Mouse (Mus musculus) mouse embryonic stem cell (cell line): ENCODE data around the gene Inafm1.

Experiments used
- in situ Hi-C, 2 experiments: fragments of 300-500 bp; cut with MboI; formaldehyde crosslinking; loops; 1 replicate in 1 of 2; 3 replicates in 1 of 2; pipeline ENCODE4 v1.14.3; 2019 to 2020; ENCODE audit warnings: low sequenced_read_pairs in 2 of 2, low pct_unique_long_range_greater_than_20kb in 1 of 2, mixed read lengths in 1 of 2; ENCODE audit not compliant: unreplicated experiment in 1 of 2

Gene Inafm1

DNA sequence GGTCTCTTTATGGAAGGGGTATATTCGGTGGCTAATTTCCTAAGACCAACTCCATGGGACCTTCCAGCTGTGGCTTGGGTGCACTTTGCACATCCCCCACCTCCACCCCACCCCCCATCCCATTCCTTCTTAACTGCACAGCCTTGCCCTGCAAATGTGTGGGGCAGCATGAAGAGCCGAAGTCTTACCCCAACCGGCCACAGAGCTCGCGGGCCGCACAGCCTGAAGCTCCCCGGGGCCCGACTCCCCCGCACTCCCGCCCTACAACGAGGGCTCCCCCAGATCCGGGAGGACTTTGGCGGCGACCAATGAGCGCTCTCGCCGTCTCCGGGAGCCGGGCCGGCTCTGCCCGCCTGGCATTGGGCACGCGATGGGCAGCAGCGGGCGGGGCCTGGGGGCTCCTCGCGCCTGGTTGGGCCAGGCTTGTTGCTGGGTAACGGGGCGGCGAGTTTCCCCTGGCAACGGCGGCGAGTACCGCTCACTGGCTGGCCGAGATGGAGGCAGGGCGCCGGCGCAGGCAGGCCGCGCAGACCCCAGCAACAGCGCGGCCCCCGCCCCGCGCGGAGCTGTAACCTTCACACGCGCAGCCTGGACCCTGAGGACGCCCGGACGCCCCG, 26.1 kb upstream of the Inafm1 start:
- in situ Hi-C loops = no loop called here

DNA sequence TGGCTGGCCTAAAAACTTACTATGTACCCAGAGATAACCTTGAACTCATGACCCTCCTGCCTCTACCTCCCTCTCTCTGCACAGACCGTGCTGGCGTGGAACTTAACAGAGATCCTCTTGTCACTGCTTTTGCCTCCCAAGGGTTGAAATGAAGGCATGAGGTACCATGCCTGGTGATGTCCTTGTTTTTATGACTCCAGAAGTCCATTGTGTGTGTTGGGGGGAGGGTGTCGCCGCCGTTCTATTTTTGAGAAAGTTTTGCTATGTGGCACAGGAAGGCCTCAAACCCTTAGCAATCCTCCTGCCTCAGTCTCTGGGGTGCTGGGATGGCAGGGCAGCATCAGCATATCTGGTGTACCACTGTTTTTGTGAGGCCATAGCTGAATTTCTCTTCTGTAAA, 25.5 kb upstream of the Inafm1 start:
- in situ Hi-C loops = no loop called here

DNA sequence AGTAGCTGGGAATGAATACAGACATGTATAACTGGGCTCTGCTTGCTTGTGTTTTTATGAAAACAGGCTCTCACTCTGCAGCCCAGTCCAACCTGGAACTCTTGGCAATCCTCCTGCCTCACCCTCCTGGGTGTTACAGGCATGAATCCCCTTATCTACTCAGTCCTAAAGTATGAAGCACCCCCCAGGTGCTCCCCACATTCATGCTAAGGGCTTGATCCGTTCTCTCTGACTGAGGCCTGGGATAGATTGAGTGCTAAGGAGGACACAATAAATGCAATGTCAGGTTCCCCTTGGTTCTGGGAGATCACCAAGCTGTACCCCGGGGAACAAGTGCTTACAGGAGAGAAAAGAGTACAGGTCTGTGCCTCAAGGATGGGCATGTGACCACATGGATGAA, 24.2 kb upstream of the Inafm1 start:
- in situ Hi-C loops = no loop called here

DNA sequence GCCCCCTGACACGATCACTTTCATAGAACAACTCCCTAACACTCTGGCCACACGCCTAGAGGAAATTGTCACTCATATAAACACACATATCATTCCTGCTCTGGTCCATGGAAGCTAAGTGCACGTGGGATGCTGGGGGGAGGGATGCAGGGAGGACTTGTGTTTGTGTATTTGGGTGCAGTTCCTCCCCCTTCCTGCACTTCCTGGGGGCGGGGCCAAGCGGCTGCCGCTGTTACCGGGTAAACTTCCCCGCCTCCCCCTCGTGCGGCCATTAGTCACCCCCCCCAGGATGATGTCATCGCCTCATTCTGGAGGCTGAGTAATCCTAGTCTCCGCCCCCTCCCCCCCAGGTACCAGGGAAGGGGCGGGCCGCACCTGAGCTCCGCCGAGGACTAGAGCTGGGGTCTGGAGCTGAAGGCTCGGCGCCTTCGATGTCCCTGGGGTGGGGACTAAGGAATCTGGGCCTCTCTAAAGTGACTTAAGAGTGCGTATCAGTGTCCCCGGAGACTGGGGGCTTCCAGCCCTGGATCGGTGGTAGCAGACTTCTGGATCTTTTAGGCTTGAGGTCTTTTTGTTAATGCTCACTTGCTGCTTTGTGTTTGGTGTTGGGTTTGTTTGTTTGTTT, 23.5 kb upstream of the Inafm1 start:
- in situ Hi-C loops = no loop called here

DNA sequence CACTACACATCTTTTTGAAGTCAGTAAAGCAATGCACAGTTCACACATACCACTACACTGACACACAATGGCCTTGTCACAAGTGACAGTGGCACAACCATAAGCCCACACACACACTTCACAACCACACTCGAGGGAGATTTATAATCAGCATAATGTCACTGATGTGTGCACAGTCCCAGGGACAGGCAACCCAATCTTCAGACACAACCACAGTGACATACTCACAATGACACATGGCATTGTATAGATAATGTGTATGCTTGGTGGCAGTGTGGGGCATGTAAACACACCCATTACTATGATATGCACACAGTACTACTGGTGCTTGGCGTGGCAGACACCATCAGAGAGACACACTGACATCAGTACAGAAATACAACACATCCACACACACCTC, 22.7 kb upstream of the Inafm1 start:
- in situ Hi-C loops = no loop called here

DNA sequence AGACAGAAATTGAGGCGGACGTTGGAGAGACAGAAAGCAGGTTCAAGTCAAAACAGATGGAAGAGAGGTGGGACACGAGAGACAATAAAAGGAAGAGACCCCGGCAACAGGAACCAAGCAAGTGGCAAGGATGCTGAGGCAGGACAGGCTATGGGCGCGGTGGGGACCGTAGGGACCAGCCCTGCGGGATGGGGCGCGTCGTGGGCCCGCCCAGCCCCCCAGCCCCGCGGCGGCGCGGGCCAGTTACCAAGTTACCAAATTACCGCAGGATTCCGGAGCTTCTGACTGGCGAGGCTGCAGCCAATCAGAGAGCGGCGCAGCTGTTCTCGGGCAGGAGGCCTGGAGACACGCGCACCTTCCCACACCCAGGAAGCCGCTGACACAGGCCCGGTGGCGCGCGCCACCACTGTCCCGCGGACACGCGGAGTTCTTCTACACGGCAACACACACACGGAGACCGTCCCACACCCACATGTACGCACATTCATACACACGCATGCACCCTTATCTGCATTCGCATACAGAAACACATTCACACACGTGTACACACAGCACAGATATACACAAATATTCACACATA, 22.0 kb upstream of the Inafm1 start:
- in situ Hi-C loops = no loop called here

DNA sequence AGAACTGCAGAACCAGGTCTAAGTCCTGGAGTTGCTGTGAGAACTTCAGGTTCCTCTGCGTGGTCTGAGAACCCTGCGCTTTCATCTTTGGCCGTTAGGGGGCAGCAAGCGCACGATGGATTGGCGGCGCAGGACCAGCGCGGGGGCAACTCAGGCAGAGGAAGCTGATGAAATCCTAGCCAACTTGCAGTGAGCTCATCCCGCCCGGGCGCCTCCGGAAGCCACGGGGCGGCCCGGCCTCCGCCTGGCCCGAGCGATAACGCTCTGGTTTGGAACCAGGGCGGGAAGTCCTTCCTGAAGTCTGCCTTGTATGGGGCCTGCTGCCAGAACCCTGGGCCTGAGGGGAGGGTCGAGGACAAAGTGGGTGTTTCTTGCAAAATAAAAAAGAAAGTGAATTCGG, 21.4 kb upstream of the Inafm1 start:
- in situ Hi-C loops = no loop called here

DNA sequence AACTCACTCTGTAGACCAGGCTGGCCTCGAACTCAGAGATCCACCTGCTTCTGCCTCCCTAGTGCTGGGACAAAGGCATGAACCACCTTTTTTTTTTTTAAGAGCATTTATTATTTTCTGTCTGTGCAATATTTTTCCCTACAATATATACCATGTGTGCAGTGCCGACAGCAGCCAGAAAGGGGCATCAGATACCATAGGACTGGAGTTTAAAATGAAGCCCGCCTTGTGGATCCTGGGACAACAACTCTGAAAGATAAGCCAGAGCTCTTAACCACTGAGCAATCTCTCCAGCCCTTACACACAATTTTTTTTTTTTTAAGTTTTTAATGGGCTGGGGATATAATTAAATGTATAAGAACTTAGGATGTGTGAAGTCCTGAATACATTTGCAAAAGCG, 20.9 kb upstream of the Inafm1 start:
- in situ Hi-C loops = no loop called here

DNA sequence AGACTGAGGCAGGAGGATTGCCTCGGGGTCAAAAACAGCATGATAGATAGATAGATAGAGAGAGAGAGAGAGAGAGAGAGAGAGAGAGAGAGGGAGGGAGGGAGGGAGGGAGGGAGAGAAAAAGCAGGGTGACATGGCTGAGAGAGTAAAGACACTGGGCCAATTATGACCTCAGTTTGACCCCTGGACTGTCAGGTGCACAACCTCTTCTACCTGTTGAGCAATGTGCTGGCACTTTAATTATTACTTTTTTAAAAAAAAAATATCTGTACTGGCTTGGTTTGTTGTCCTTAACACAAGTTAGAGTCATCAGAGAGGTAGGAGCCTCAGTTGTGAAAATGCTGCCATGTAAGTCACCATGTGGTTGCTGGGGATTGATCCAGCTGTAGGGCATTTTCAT, 14.4 kb upstream of the Inafm1 start:
- in situ Hi-C loops = no loop called here

DNA sequence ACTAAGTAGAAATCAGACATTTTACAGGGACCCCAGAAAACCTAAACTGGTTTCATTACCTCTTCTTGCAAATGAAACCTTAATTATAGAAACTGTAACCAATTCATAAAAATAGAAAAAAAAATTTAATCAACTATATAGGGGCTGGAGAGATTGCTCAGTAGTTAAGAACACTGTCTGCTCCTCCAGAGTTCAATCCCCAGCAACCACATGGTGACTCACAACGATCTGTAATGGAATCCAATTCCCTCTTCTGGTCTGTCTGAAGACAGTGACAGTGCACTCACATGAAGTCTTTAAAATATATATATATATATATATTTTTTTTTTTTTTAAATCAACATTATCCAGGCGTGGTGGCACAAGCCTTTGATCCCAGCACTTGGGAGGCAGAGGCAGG, 13.6 kb upstream of the Inafm1 start:
- in situ Hi-C loops = no loop called here

DNA sequence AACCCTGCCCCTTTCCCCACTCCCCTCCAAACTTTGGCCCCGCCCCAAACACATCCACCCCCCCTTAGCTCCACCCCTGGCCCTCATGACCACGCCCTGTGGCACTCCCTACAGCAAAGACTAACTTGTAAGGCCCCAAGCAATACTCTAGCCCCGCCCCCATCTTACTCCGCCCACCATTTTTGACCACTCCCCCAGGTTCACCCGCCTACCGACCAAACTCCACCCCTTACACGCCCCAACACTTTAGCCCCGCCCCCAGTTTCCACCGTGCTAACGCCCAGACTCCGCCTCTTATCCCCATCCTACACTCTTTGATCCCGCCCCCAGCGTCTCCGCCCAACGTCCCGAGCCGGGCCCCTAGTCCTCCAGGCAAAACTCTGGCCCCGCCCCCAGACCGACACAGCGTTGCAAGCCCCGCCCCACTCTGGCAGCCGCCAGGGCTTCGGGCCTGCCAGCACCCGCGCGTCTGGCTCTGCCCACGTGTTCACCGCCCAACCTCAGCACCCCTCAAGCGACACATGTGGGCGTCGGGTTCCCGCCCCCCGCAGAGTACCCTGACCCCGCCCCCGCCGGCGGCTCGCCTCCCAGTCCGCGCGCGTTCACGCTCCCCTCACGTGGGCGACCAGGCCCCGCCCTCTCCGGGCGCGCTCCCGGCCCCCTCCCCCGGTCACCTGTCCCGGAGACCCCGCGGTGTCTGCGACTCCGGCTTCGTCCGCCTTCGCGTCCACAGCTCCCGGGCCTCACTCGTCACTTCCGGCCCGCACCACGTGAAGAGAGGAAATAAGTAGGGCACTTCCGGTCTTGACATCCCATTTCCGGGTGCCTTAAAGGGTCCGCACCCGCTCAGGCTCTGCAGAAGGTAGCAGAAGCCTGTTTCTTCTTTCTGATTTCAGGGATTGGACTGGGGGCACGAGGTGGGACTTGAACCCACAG, 12.9 kb upstream of the Inafm1 start, which contains the start of gene Ccdc9:
Ccdc9 (minus strand) TSS at position 770 of the 936 bp plus-strand sequence.
- in situ Hi-C loops = no loop called here

DNA sequence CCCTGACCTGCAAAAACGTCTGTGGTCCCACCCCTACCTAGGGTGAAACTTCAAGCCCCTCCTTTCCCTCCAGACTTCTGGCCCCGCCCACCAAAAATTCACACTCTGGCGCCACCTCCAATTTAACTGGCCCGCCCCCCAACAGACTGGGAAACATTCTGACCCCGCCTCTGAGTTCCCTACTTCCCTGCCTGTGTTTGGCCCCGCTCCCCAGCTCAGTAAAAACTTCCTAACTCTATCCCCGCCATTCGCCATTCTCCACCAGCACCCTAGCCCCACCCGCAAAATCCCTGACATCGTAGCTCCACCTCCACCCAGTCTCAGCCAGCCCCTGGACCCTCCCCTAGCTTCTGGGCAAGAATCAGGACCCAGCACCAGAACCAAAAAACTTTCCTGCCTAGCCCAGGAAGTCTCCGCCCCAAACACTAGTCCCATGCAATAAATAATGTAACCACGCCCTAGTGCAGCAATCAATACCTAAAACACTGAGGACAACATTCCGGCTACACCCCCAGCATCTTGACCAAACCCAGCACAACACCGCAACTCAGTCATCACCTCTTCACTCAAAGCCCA, 12.1 kb upstream of the Inafm1 start:
- in situ Hi-C loops = no loop called here

DNA sequence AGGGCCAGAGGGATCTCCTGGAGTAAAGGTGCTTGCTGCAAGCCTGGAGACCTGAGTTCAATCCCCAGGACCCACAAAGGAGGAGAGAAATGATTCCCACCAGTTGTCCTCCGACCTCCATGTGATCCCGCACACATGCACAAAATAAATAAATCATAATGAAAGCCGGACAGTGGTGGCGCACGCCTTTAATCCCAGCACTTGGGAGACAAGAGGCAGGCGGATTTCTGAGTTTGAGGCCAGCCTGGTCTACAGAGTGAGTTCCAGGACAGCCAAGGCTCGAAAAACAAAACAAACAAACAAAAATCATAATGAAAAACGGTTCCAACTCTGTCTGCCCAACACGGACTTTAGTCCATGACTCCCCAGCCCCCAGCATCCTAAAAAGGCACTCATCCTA, 11.5 kb upstream of the Inafm1 start:
- in situ Hi-C loops = no loop called here

DNA sequence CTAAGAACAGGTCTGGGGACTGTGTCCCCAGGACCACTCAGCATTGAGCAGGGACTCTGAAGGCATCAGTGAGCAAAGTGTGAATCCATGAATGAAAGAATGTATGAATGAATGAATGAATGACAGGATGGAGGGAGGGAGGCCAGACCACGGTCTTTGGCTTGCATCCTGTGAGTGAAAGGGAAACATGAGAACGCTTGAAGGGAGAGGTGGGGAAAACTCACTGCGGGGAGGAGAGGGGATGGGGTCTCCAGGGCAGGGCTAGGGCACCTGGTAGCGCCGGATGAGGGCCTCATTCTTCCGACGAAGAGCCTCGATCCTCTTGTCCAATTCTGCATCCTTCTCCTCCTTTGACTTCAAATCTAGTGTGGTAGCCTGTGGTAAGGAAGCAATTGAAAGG, 10.6 kb upstream of the Inafm1 start:
- in situ Hi-C loops = no loop called here

DNA sequence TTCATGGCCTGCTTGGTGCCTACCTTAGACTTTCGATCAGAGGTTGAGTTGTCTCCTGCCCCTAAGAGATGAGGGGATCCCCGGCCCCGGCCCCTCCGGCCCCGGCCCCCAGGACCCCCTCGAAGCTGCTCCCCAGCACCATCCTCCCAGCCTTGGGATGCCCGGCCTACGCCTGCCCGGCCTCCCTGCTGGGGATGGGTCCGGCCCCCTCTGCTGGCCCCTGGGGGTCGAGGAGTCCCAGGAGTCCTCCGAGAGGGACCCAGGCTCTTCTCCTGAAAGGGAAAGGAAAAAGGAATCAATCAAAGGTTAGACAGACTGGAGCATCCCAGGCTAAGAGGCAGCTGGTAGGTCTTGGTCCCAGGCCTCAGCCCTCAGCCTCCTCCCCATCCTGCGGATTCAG, 8.9 kb upstream of the Inafm1 start:
- in situ Hi-C loops = no loop called here

DNA sequence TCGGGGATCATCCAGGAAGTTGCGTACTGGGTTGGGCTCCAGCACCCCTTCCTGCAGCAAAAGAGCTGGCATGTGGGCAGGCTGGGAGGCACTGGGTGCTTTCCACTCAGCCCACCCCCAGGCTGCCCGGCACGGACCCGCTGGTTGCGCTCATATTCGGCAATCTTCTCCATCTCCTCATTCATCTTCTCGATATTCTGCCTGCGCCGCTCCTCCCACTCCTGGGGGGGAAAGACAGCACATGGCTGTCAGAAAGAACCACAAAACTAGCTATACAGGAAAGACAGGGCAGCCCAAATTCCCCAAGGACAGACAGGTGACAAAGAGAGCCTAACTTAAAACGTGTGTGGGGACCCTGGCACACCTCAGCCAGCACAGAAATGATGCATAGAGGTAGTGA, 7.3 kb upstream of the Inafm1 start:
- in situ Hi-C loops = no loop called here

DNA sequence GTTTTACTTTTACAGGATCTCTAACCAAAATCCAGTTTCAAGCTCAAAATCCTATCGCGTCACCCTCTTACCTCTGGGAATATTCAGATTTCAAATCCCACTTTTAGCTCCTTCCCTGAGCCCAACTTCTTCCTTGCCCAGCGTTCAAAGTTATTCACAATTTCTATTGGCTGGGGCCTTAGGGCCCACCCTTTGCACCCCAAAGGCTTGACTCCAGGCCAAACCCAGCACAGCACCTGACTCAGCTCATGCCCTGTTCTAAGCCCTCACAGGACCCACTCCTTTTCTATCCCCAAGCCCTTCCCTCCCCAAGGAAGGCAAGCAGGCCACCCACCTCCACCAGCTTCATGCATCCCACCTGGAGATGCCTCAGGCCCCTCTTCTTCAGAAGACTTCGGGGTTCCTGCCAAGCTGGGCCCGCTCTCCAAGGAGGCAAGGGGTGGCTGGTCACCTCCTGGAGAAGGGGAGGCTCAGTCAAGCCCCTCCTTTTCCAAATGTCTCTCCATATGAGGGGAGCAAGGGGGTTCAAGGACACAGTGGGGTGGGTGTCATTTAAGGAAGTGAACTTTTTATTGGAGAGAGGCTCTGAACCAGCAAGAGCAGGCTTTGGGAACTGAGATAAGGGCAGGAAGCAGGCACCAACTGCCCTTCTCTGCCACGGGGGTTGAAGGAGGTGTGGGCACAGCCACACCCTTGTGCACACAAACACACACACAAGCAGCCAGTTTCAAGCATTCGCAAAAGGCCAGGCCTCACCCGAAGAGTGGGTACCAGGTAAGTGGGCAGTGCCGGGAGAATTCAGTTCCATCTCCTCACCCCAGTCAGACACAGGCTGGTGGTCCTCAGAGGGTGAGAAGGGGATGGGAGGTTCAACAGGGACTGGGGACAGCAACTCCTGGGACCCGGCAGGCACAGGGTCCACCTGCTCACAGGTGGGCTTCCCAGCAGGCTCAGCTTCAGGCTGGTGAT, 1.8 kb upstream of the Inafm1 start:
- in situ Hi-C loops = no loop called here

DNA sequence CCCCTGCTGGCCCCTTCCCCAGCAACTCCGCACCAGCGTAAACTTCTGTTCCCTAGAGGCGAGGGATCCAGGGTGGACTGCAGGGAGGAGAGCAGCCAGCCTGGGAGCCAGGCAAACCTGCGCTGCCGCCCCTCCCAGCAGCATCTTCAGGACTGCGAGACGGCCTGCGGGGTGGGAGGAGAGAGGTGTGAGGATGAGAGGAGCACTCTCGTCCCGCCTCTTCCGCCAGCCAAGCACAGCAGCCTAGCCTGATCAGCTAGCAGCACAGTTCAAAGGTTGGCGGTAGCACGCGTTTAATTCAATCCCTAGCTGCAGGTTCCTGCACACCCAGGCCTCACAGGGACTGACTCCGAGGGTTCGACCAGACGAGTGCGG, 336 bp upstream of the Inafm1 start:
- in situ Hi-C loops = no loop called here
